32 mouse cellular contexts compared by ENCODE assay signal in the genomic region with DNA sequence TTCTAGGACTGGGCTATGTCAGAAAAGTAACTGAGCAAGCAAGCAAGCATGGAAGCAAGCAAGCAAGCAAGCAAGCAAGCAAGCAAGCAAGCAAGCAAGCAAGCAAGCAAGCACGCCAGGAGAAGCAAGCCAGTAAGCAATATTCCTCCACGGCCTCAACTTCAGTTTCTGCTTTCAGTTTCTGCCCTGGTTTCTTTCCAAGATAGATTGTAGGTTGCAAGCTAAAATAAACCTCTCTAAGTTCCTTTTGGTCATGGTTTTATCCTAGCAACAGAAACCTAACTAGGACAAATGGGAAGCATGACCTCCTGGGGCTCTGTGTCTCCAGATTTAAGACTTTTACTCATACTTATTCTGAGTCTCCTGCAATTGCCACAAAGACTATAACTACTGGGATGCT.
"Had no signal": no experiment of that assay in that cellular context is flagged by ENCODE, and none has a peak within 500 bp of the region (broad histone marks: within the 10 kb centered on the region; RNA-seq: fewer than 3 reads in every experiment).

No protein-coding gene starts in this region.

- H3K4me3 ChIP-seq: limb, embryonic 10.5 days; limb, embryonic 12.5 days; limb, embryonic 13.5 days; limb, embryonic 15.5 days; liver, embryonic 12.5 days; liver, embryonic 13.5 days; liver, embryonic 15.5 days; lung, embryonic 15.5 days; megakaryocyte, embryonic 14.5 days; midbrain, embryonic 10.5 days; midbrain, embryonic 12.5 days; midbrain, embryonic 13.5 days; midbrain, embryonic 15.5 days; myocyte; neural tube, embryonic 12.5 days; neural tube, embryonic 13.5 days had no signal

- H3K27ac ChIP-seq: limb, embryonic 10.5 days; limb, embryonic 12.5 days; limb, embryonic 13.5 days; limb, embryonic 15.5 days; liver, embryonic 12.5 days; liver, embryonic 13.5 days; liver, embryonic 14.5 days; liver, embryonic 15.5 days; lung, embryonic 15.5 days; macrophage; midbrain, embryonic 10.5 days; midbrain, embryonic 12.5 days; midbrain, embryonic 13.5 days; midbrain, embryonic 15.5 days; neural tube, embryonic 12.5 days; neural tube, embryonic 13.5 days had no signal

- DNase-seq: left cerebral cortex, postnatal 4 days; liver; liver, embryonic 13.5 days; liver, postnatal 0 days; lung, adult 18-20 months; lung, adult 2 months; lung, embryonic 14.5 days; lung, postnatal 10 days; lung, postnatal 14 days; lung, postnatal 36 days; lung, postnatal 4 days; midbrain, embryonic 14.5 days had no signal

- H3K36me3 ChIP-seq: limb, embryonic 10.5 days; limb, embryonic 12.5 days; limb, embryonic 13.5 days; limb, embryonic 15.5 days; liver, embryonic 12.5 days; liver, embryonic 13.5 days; liver, embryonic 15.5 days; lung, embryonic 15.5 days; midbrain, embryonic 10.5 days; midbrain, embryonic 12.5 days; midbrain, embryonic 13.5 days; midbrain, embryonic 15.5 days; neural tube, embryonic 12.5 days; neural tube, embryonic 13.5 days had no signal

- H3K9me3 ChIP-seq: limb, embryonic 10.5 days; limb, embryonic 12.5 days; limb, embryonic 13.5 days; limb, embryonic 15.5 days; liver, embryonic 12.5 days; liver, embryonic 13.5 days; liver, embryonic 15.5 days; lung, embryonic 15.5 days; megakaryocyte, embryonic 14.5 days; midbrain, embryonic 10.5 days; midbrain, embryonic 12.5 days; midbrain, embryonic 13.5 days; midbrain, embryonic 15.5 days; neural tube, embryonic 12.5 days; neural tube, embryonic 13.5 days had no signal

- H3K27me3 ChIP-seq: limb, embryonic 12.5 days; limb, embryonic 13.5 days; limb, embryonic 15.5 days; liver, embryonic 12.5 days; liver, embryonic 13.5 days; liver, embryonic 15.5 days; lung, embryonic 15.5 days; megakaryocyte, embryonic 14.5 days; midbrain, embryonic 12.5 days; midbrain, embryonic 13.5 days; midbrain, embryonic 15.5 days; neural tube, embryonic 12.5 days; neural tube, embryonic 13.5 days had no signal

- H3K4me1 ChIP-seq: limb, embryonic 10.5 days; limb, embryonic 12.5 days; limb, embryonic 13.5 days; limb, embryonic 15.5 days; liver, embryonic 12.5 days; liver, embryonic 13.5 days; liver, embryonic 15.5 days; lung, embryonic 15.5 days; megakaryocyte, embryonic 14.5 days; midbrain, embryonic 12.5 days; midbrain, embryonic 13.5 days; midbrain, embryonic 15.5 days; neural tube, embryonic 12.5 days; neural tube, embryonic 13.5 days had no signal

- H3K9ac ChIP-seq: limb, embryonic 12.5 days; limb, embryonic 13.5 days; limb, embryonic 15.5 days; liver, embryonic 12.5 days; liver, embryonic 13.5 days; liver, embryonic 14.5 days; liver, embryonic 15.5 days; liver, postnatal 0 days; lung, embryonic 14.5 days; lung, embryonic 15.5 days; midbrain, embryonic 12.5 days; midbrain, embryonic 13.5 days; midbrain, embryonic 15.5 days; neural tube, embryonic 12.5 days; neural tube, embryonic 13.5 days had no signal

- ATAC-seq: liver, embryonic 12.5 days; liver, postnatal 0 days; lung, postnatal 0 days; midbrain, embryonic 13.5 days; midbrain, embryonic 15.5 days; midbrain, embryonic 16.5 days had no signal

- H3K4me2 ChIP-seq: limb, embryonic 12.5 days; limb, embryonic 13.5 days; limb, embryonic 15.5 days; liver, embryonic 11.5 days; liver, embryonic 12.5 days; liver, embryonic 13.5 days; liver, embryonic 15.5 days; lung, embryonic 14.5 days; lung, embryonic 15.5 days; midbrain, embryonic 12.5 days; midbrain, embryonic 13.5 days; midbrain, embryonic 15.5 days; neural tube, embryonic 12.5 days; neural tube, embryonic 13.5 days had no signal
